Mouse (Mus musculus) left cerebral cortex, postnatal 25 days (tissue): Measurements from ENCODE around the gene Prkca. TPM values are rescaled to one million over a fixed set of nuclear protein-coding genes. Genes with fewer than 3 reads are reported as not detected.

Experiments used
- DNase-seq, 2 experiments: peaks; one replicate each; pipeline ENCODE4 v3.0.0; 2022; ENCODE audit warnings: low spot score in 2 of 2, mixed read lengths in 1 of 2
- intact Hi-C: fragments of 180-260 bp; cut with DNase I; formaldehyde crosslinking; loops from one replicate; pipeline ENCODE4 v1.15.1; 2025
- total RNA-seq, 2 experiments: library from RNA; stranded (reverse); gene quantifications; 2 replicates each; pipeline ENCODE4 v1.2.3; 2021

Prkca gene
- total RNA-seq, 2 experiments from 2014 or later: 172 TPM

DNA sequence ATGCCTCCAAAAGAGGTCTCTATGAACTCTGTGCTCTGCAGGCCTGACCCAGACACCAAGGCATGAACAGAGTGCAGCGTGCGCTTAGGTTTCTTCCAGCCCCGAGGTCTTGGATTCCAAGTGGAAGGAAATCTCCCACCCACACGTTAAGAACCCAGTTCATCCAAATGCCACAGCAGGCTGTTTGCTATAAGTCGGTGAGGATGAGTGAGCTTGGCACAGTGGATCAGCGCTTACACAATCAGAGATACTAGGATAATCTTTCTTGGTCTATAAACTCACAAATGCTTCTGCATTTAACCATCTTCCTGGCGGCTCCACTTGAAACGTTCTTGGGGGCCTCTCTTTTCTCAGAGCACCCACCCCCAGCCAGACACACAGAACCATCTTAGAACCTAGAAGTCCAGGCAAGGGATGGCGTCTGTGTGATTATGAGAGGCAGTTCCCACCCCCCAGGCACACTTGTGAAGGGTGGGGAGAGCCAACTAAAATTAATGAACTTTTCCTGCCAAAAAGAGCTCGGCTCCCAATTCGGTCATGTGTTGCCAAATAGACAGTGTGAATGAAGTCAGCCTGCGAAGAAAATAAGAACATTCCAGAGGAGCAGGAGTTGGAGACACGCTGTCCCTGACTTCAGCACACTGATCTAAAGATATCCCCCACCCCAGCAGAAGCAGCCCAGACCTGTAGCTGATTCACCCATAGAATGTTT, 122.4 kb downstream of the Prkca start:
- intact Hi-C loops: loop anchor here (1.0 to 2.0 kb wide), 3 partner anchors 45 to 122 kb away; partner anchors contain the start of genes Apoh and Prkca
- DNase-seq: peak; percentile 61 to 92

DNA sequence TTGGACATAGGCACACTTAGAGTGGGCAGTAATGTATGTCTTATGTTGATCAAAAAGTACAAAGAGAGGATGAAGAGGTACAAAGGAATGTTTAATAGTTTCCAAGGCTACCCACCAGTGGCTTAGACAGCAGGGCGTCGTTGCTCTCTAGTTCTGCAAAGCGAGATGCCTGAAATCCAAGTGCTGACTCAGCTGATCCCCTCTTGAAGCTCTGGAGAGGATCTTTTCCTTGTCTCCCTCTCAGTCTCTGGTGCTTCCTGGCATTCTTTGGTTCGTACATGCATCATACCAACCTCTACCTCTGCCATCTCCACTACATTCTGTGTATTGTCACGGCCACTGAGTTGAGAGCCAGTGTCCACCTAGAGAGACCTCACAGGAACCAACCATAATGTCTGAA, 123.1 kb downstream of the Prkca start:
- intact Hi-C loops: loop anchor here (1.0 to 2.0 kb wide), 3 partner anchors 44 to 122 kb away; partner anchors contain the start of genes Apoh and Prkca

DNA sequence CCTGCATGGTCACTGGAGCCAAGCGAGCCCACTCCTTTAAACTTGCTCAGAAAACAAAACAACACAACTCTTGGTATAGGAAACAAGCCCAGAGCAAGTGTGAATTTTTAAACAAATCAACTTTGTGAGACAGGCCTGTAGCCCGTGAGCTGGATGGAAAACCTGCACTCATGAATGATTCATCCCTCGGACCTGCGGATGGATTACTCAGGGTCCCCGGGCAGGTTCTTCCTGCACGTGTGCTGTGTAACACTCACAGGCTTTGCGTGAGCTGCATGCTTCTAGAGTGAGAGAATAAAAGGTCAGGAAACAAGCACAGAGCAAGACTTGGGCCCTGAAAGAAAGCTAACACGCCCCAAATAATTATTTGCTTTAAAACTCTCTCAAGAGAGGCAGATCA, 126.7 kb downstream of the Prkca start:
- no peak for DNase-seq
- intact Hi-C loops: no loop called here

More for the DNA sequence above, 123.1 kb downstream of the Prkca start:
- DNase-seq: no peak

DNA sequence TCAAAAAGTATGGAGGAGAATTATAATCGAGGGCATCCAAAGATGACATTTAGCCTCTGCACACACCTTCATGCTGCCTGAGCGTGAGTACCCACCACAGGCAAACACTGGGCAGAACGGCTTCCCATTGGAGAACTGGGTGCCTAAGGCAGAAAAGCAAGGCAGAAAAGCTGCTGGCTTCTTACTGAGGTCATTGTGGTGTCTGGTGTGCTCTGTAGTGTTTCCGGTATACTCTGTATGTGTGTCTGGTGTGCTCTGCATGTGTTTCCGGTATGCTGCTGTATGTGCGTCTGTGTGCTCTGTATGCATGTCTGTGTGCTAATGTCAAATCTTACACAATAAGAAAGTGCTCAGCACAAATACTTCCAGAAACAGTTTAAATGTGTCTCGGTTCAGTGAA, 127.7 kb downstream of the Prkca start:
- intact Hi-C loops: no loop called here
- DNase-seq: no peak

DNA sequence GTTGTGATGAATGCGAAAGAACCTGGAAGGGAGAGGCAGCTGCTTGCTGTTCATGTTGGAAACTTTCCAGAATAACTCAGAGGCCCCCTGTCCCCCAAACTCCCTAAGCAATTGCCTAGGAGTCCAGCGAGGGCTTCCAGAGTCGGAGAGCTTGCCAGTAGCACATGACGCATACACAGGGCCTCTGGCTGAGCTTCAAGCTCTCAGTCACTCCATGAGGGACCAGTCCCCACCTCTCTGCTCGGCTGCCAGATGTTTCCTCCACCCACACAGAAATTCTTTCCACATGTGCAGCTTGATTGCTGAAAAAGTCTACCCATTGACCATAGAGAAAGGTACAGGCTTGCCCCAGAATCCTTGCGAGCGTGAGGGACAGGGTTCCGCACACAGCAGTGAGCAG, 128.3 kb downstream of the Prkca start:
- DNase-seq: no peak
- intact Hi-C loops: no loop called here

DNA sequence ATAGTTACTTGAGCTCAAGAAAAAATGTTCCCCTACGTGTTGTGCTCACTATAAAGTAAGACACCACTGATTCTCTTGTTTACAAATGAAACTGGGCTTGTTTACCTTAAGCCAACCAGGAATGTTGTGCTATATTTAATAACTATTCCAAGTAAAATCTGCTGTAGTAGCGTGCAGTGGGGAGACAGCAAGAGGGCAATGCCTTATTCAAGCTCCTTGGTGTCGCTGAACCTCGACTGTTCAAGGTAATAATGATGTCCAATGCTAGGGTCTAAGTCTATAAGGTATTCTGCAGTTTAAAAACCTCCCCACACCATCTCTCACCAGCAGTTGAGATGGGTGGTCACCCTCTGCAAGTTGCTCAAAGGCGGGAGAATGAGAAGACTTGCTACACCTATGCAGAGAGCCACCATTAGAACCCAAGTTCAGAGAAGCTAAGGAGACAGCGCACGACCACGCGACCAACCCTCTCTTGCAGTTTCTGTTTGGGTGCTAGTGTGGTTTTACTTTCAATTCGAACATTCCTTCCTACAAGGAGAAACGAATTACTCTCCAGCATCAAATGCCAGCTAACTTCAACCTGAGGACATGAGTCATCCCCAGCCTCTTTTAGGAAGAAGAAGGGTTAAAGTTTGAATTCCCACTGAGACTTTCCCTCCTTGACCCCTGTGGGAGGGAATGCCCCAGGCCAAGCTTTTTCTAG, 129.1 kb downstream of the Prkca start:
- intact Hi-C loops: no loop called here
- no peak for DNase-seq

DNA sequence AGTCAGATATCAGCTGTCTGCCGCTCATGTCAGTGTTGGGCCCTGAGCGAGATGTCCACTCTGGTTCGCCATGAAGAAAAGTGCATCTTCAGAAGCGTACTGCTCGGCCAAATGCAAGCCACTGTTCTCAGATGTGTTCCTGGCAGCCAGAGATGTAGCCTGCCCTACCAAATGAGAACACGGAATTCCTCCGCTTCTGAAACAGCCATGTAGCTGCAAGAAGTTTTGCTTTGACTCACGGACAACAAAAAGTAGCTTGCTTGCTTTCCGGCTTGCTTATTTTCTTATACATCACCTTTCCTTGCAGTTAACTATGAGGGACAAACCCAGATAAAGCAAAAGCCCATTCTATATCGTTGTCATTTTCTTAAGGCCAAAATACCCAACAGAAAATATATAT, 129.9 kb downstream of the Prkca start:
- intact Hi-C loops: no loop called here

DNA sequence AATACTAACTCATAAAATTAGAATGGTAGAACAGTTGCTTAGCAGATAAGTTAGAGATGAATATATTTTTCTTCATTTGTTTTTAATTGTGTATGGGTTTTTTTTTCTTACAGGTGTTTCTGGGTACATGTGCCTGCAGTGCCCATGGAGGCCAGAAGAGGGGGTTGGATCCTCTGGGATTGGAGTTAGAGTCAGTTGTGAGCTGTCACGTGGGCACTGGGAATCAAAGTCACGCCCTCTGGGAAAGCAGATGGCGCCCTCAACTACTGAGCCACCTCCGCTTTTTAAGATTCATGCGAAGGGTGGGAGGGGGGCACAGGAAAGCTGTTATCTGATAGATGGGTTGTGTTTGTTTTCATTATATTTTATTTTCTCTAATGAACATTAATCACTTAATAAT, 131.1 kb downstream of the Prkca start:
- DNase-seq: no peak
- intact Hi-C loops: no loop called here

More for the DNA sequence above, 129.9 kb downstream of the Prkca start:
- no peak for DNase-seq

DNA sequence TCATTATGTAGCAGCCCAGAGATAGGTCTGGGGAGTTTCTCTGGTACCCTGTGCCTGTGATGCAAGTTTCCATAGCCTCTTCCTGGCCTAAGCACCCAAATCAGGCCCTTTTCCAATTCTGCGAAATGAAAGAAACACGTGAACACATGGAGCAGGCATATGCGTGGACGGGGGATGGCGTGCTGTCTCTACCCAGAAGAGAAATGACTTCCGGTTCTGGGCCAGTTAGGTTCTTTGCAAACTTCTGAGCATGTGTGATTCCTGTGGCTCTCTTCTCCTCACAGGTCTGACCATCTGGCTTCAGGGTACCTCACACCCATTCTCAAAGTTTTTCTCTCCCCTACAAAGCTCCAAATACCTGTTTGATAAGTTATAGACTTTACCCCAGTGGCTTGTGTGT, 131.7 kb downstream of the Prkca start:
- intact Hi-C loops: no loop called here
- DNase-seq: no peak

DNA sequence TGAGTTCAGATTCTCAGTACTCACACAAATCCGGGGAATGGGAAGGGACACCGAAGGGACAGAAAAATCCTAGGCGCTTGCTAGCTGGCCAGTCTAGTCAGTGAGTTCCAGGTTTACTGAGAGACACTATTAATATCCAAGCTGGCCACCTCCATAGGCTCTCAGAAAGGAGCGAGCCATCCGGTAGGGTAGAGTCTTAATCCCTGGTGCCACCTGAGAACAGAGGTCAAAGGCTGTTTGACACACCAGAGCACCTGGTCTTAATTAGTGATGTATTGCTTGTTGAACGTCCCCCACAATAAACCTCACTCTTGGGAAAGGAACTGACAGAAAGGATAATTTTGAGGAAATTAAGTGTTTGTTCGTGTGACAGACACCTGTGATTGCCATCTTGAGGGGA, 133.0 kb downstream of the Prkca start:
- no peak for DNase-seq
- intact Hi-C loops: no loop called here

DNA sequence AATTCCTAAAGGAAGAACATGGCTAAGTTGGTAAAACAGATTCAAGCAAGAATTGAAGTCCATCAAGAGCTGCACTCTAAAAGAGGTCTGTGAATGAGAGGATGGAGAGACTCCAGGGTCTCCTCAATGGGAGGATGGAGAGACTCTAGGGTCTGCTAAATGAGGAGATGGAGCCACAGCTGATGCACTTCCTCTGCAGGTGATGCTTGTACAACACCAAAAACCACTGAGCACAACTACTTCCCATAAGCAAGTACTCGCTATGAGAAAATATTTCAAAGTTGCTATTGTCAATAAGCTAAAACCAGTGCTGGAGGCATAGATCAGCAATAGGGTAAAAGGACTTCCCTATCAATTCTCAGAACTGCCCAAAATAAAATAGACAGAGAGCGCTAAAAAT, 137.1 kb downstream of the Prkca start:
- DNase-seq: no peak
- intact Hi-C loops: no loop called here

DNA sequence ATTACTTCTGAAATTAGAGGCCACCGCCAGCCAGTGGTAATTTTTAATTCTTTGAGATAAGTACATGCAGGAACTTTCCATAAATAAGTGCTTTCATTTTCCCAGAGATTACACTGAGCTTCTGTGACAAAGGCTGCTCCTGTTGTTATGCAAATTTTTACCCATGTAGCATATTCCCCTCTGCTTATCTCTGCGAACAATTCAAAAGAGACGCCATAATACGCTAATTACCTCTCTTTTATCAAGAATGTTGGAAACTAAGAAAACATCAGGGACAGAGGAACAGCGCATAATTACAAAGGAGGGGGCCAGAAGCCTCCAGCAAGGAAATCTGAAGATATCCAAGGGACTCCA, 138.9 kb downstream of the Prkca start:
- intact Hi-C loops: no loop called here
- DNase-seq: no peak

DNA sequence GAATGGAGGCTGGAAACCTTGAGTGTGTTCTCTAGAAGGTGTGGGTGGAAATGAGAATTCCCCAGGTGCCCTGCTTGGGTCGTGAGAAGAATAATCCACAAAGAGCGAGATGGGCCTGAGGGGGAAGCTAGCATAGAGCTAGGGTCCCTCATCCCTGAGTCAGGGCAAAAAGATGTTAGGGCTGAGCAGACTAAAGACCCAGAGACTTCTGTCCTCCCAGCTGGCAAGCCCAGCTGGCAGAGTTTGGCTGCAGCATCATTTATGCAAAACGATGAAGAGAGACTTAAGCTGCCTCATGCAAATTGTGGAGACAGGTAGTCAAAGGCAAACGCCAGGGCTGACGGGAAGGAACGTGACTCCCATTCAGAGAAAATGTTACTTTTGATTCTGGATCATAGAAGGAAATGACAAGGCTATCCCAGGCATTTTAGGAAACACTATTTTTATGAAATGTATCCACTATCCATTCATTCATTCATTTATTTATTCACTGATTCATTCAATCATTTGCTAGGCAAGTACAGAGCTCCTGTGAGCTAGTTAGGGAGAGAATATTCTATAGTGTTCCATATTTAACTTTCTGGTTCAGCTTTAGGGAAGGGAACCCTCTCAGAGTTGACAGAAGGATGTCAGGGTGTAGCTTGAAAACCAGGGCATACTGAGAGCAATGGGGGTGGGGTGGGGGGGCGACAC, 139.4 kb downstream of the Prkca start:
- intact Hi-C loops: no loop called here
- no peak for DNase-seq

DNA sequence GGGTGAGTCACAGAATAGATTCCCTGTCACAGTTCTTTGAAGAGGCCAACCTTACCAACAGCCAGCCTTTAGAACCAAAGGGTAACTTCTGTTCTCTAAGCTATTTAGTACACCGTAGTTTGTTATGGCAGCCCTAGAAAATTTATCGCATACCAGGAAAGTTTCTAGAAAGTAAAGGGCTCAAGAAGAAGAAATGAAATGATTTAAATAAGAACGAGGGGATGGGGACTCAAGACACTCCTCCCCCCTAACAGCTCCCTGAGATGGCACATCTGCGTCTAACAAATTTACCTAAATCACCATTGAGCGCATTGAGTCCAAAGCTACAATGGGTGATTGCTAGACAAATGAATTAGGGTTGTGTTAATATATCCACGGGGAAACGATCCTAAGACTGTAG, 140.9 kb downstream of the Prkca start:
- DNase-seq: no peak
- intact Hi-C loops: no loop called here

DNA sequence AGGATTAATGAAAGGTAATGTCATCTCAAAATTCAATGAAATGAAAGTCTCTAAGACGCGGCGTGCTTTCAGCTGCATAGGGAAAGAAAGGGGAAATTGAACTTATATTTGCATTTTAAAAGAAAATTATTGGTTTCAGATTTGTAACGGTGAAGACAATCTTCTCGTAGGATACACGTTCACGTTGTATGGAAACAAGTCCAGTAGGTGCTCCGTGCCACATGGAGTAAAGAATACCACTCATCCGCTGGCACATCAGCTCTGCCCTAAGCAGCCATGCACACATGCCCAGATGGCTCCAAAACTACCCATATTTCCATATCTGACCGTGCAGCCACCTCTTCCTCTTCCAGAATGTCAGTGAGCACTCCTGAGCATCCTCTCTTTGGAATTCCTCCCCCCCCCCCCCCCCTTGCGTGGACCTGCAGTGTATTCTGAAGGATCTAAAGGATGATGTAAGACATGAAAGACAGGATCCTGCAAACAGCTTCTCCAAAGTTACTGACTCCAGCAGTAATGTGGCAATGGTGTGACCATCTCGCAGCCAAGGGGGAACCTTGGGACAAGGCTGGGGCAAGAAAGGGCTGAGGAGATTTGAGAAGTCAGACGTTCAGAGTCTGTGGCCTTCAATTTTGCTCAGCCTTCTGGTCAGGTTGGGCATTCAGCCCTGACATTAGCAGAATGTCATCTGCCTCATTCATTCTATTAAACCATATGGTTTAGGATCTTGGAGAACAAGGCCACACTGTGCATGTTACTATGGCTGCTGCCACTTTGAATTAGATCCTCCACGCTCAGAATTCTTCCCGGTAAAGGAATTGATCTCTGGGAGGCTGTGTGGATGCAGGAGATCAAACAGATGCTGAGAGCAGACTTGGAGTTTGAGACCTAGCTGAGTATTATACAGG, 142.8 kb downstream of the Prkca start:
- no peak for DNase-seq
- intact Hi-C loops: no loop called here

DNA sequence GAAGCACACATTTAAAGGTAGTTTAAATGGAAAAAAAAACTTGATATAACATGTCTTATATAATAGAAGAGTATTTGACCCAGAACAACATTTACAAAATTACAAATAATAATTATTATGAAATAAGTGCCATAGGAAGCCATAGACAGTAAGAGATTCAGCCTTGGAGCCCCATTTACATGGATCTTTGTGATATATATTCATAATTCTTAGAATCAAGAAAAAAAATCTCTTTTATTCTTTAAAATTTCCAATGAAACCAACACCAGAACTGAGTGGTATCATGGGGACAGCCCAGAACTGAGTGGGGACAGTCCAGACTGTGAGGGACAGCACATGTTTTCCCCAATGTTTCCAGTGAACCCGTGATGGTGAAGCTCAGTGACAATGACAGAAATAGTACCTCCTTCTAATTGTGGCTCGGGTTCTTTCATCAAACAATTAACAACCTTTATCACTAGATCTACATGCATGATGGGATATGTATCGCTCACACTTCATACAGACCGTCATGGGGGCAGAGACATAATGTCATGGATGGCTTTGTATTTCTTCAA, 144.2 kb downstream of the Prkca start:
- DNase-seq: no peak
- intact Hi-C loops: no loop called here

DNA sequence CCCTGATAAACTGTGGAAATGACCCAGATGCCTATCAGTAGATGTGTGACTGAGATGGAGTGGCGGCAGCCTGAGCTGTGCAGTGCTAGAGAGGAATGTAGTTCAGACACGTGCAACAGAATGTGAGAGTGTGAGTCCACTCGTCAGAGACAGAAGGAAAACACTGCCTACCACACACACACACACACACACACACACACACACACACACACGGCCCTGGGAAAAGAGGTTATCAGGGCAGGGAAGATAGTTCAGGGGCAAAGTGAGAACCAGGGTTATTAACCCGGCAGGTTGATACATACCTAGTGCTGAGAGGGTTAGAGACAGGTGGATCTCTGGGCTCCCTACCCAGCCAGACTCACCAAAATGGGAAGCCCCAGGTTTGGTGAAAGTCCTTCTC, 145.1 kb downstream of the Prkca start:
- no peak for DNase-seq
- intact Hi-C loops: no loop called here

DNA sequence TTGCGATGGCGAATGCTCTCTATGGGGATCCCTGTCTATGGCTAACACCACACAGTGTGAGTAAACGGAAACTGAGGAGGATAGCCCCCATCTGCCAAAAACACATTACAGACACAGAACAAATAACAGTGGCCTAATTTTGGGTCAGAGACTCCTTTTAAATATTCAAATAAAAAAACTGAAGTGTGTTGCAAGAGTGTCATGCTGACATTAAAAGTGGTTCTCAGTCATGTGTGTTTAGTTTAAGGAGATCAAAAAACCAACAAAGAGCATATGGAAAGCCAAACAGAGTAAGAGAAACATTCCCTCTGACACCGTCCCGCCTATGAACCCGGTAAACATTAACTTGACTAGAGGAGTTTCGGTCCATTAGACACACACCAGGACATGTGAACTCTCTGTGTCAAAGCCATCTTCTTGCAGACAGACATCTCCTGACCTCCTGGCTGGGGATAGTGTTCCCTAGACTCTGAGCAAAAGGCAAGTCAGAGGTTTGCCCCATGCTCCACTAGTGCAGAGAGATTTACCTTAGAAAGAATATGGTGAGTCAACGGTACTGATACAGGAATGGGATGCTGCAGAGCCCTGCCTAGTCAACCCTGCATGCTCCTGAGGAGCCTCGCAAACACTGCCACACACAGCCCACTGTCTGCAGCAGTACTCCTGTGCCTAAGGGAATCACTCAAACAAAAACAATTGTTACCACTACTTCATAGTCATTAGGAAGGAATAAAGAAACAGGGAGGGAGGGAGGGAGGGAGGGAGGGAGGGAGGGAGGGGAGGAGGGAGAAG, 146.1 kb downstream of the Prkca start:
- DNase-seq: no peak
- intact Hi-C loops: no loop called here

DNA sequence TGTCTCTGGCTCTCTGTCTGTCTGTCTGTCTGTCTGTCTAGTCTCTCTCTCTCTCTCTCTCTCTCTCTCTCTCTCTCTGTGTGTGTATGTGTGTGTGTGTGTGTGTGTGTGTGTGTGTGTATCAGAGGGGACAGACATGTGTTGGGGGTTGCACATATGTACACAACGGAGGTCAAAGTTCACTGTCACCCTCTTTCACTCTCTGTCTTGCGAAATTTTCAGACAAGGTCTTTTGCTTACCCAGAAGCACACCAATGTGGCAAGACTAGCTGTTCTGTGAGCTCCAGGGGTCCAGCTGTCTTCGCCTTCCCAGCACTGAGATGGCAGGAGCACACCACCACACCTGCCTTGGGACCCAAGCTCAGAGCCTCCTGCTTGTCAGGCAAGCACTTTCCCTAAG, 146.9 kb downstream of the Prkca start:
- intact Hi-C loops: no loop called here
- DNase-seq: no peak
